Mouse (Mus musculus) forebrain, embryonic 16.5 days (tissue): Measurements from ENCODE around the gene Rasgef1b. TPM values are rescaled to one million over a fixed set of nuclear protein-coding genes. Genes with fewer than 3 reads are reported as not detected.

Source experiments
- ATAC-seq: fragments of 200-750 bp; cut with Nextera tagmentation; 2 replicates; pipeline ENCODE4 v1.8.0; 2017; ENCODE audit warnings: mild to moderate bottlenecking, moderate library complexity
- H3K27ac ChIP-seq: fragments of 300-500 bp; sonication (generic); 2 replicates; pipeline ENCODE4 v1.5.1; 2014; ENCODE audit warnings: low read length, control low read depth
- H3K27me3 ChIP-seq: fragments of 300-500 bp; sonication (generic); replicated peaks from 2 replicates; pipeline ENCODE4 v1.6.1; 2014; ENCODE audit warnings: low read length; ENCODE audit not compliant: control insufficient read depth, insufficient read depth
- H3K36me3 ChIP-seq: fragments of 300-500 bp; sonication (generic); 2 replicates; pipeline ENCODE4 v1.6.1; 2014; ENCODE audit not compliant: control insufficient read depth, insufficient read depth
- H3K4me1 ChIP-seq: fragments of 300-500 bp; sonication (generic); replicated peaks from 2 replicates; pipeline ENCODE4 v1.6.1; 2014; ENCODE audit warnings: low read length; ENCODE audit not compliant: control insufficient read depth, insufficient read depth
- H3K4me2 ChIP-seq: fragments of 300-500 bp; sonication (generic); 2 replicates; pipeline ENCODE4 v1.6.1; 2014; ENCODE audit warnings: mild to moderate bottlenecking, low read length, control low read depth
- H3K4me3 ChIP-seq: fragments of 300-500 bp; sonication (generic); replicated peaks from 2 replicates; pipeline ENCODE4 v1.5.1; 2014; ENCODE audit warnings: mild to moderate bottlenecking, low read length, control low read depth
- H3K9ac ChIP-seq: fragments of 300-500 bp; sonication (generic); replicated peaks from 2 replicates; pipeline ENCODE4 v1.6.1; 2014; ENCODE audit warnings: low read depth, low read length, control low read depth
- H3K9me3 ChIP-seq: fragments of 300-500 bp; sonication (generic); 2 replicates; pipeline ENCODE4 v1.6.1; 2016; ENCODE audit warnings: low read length; ENCODE audit not compliant: control insufficient read depth
- WGBS: fragments of 180-500 bp; shearing (Covaris S2); extraction: QIAGEN DNeasy Blood & Tissue Kit; methylation state at CpG from one replicate; pipeline ENCODE4 v1.1.7; 2014; 5-methylcytosine and 5-hydroxymethylcytosine counted together
- polyA plus RNA-seq: library from polyadenylated mRNA; unstranded; fragments of >200 nt; fragmentation: Nextera tagmentation; extraction: Ambion mirVana; gene quantifications from 2 replicates; pipeline ENCODE4 v1.2.1, GENCODE M21; 2015

Gene Rasgef1b
- polyA plus RNA-seq, 1 experiment from 2014 or later = 107 TPM

DNA sequence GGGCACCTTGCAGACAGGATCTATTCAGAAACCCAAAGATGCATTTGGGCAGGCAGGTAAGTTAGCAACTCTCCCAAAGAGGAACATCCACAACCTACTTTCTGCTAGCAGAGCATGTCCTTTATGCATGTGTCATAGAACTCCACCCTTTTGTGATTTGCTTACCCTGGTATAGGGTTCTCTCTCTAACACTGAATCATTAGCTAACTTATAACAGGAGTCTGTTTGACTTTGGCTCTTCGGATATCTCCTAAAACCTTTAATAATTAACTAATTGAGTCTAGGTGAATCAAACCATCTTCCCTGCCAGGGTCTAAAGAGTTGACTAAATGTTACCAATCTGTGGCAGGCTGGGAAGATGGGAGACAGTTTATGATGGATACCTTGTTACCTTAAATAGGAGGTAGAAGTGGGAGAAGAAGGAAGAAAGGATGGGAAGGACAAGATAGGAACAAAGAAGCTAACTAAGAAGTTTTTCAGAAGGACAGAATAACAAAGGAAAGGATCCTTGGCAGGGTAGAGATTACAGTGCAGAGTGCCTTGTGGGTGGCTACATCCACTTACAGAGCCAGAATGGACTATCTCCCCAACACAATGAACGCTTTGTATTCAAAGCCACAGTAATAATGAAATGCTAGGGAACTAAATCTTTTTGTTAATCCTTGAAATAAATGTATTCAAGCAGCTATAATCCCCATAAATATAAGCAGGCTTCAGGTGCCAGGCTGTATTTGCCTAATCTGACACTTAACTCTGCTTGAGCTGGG lies 186.7 kb downstream of the Rasgef1b start:
- no peak for ATAC-seq
- H3K9ac ChIP-seq = no peak overlapping the region
- H3K27me3 ChIP-seq = 0 out of 2 replicates have a peak, but pooled peaks cover 3% of the 10 kb centered on the region
- H3K4me2 ChIP-seq = no peak overlapping the region
- no peak overlapping the region for H3K4me3 ChIP-seq
- no peak overlapping the region for H3K27ac ChIP-seq
- H3K4me1 ChIP-seq = peaks cover 18% of the 10 kb centered on the region
- WGBS = 65% methylated on average over 2 of the region's 2 CpGs
- no peaks in the 10 kb centered on the region for H3K9me3 ChIP-seq
- no peaks in the 10 kb centered on the region for H3K36me3 ChIP-seq

DNA sequence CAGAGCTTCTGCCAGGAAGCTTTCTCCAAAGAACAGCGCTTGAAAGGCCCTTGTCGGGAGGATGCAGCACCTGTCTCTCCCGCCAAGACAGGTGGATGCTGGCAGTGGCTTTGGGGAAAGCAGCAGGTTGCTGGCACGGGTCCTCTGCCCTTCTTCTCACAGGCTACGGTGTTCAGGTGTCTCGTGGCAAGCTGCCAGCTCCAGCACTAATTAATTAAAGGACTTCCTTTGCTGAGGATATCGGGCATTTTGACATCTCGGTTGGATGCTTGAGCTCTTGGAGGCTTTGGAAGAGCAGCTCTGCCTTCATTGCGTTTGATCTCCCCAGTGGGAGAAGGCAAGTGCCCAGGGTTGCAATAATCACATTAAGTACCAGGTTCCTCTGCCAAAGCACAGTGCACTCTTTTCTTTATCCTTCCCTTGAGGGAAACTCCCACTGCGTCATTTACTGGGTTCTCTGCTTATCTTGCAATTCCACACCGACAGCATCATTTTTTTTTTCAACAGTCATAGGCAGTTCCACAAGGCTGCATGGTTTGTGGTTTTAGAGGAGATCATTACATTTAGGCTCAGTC lies 187.5 kb downstream of the Rasgef1b start:
- 20% methylated on average over 11 of the region's 11 CpGs for WGBS
- Histone ChIP-seq H3K4me2 (no peak overlapping the region), H3K27ac (no peak overlapping the region), H3K4me1 (peaks cover 18% of the 10 kb centered on the region), H3K4me3 (no peak overlapping the region), H3K27me3 (0 out of 2 replicates have a peak, but pooled peaks cover 4% of the 10 kb centered on the region), H3K9ac (no peak overlapping the region), H3K9me3 (no peaks in the 10 kb centered on the region), H3K36me3 (no peaks in the 10 kb centered on the region)
- no peak for ATAC-seq

DNA sequence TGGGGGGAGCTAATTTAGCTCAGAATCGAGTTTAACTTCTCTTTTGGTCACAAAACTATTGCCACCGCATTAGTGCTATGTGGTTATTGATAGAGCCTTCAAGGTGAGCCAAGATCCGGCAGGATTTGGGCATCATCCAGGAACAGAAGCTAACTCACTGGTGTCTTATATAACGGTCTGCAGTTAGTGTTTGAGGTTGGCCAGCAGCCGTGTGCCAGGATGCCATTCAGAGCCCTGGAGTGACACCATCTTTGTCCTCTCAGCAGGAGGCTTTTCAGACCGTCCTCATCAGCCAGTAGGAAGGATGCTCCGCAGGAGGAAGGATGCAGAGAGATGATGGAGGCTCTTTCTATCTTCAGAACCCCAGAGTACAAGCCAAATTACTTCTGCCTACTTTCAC lies 195.4 kb downstream of the Rasgef1b start:
- no peaks in the 10 kb centered on the region for H3K36me3 ChIP-seq
- peaks cover 4% of the 10 kb centered on the region; the same call in 1 of the 2 replicates for H3K27me3 ChIP-seq
- H3K27ac ChIP-seq = no peak overlapping the region
- no peaks in the 10 kb centered on the region for H3K4me1 ChIP-seq
- 48% methylated on average over 7 of the region's 7 CpGs for WGBS
- ATAC-seq = no peak
- H3K4me2 ChIP-seq = no peak overlapping the region
- no peak overlapping the region for H3K4me3 ChIP-seq
- H3K9me3 ChIP-seq = no peaks in the 10 kb centered on the region
- no peak overlapping the region for H3K9ac ChIP-seq

DNA sequence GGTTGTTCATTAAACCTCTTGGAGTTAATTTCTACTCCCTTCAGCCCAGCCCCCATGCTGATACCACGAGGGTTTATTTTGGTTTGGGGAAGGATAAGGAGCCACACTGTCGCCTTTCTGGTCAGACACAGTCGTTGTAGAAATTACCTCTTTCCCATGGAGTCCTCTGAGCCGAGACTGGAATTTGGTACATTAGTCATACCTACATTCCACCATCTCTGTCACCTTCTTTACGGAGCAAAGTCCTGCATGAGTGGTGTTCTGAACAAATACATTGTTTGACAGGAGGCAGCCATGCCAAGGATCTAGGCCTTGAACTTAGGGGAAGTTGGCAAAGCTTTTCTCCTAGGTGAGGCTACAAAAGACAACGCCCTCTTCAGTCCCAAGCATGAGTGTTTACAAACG lies 202.1 kb downstream of the Rasgef1b start:
- no peak for ATAC-seq
- Histone ChIP-seq H3K4me2 (no peak overlapping the region), H3K9ac (no peak overlapping the region), H3K4me1 (peaks cover 18% of the 10 kb centered on the region), H3K27ac (no peak overlapping the region), H3K9me3 (no peaks in the 10 kb centered on the region), H3K36me3 (no peaks in the 10 kb centered on the region), H3K27me3 (0 out of 2 replicates have a peak, but pooled peaks cover 1% of the 10 kb centered on the region), H3K4me3 (no peak overlapping the region)
- 89% methylated on average over 7 of the region's 7 CpGs for WGBS

DNA sequence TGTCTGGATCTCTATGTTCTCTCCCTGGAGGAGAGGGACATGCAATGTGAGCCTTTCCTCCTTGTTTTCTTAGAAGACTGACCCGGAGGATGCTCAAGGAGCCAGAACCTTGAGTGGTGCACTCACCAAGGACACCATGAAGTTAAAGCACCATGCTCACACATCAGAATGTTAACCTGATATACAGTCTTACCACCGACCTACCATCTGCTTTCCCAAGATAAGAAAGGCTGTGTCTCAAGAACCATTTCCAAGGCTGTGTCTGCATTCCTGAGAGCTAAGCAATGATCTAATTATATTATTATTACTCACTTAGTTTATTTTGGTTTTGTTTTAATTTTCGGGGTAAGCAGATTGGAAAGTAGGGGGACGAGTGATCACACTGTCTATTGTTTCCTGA lies 203.2 kb downstream of the Rasgef1b start:
- no peak overlapping the region for H3K4me2 ChIP-seq
- H3K9me3 ChIP-seq = no peaks in the 10 kb centered on the region
- no peak overlapping the region for H3K27ac ChIP-seq
- H3K9ac ChIP-seq = no peak overlapping the region
- H3K4me3 ChIP-seq = no peak overlapping the region
- H3K36me3 ChIP-seq = no peaks in the 10 kb centered on the region
- WGBS = 86% methylated on average over 4 of the region's 4 CpGs
- H3K27me3 ChIP-seq = no peaks in the 10 kb centered on the region
- ATAC-seq = no peak
- peaks cover 26% of the 10 kb centered on the region for H3K4me1 ChIP-seq

DNA sequence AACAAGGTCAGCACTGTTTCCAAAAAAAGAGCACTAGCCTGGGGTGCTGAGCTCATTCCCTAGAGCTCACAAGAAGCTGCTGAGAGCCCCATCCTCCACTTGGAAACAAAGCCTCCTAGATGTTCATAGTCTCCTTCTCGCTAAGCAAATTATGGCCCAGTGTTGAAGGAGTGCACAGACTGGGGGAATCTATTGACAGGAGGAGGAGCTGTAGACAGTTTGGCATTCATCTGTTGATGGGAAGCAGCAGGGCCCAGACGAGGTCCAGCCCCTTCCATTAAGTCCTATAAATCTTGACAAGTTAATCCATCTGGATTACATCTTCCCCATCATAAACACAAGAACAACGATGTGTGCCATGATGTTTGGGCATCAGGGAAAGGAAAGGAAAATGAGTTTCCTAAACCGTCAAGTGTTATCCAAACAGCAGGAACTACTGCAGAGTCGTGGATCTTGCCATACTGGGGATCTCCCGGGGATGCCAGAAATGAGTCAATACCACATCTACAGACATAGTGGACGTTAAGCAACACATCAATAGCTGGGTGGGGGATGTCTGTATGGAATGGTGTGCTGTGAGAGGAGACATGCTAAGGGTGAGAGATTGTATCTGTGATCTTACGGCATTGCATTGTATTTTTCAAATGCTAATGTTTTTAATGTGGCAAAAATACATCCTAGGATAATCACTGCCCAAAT lies 206.1 kb downstream of the Rasgef1b start:
- H3K4me1 ChIP-seq = peaks cover 29% of the 10 kb centered on the region
- no peak for ATAC-seq
- no peak overlapping the region for H3K4me2 ChIP-seq
- no peaks in the 10 kb centered on the region for H3K36me3 ChIP-seq
- no peaks in the 10 kb centered on the region for H3K27me3 ChIP-seq
- H3K9ac ChIP-seq = no peak overlapping the region
- peak overlapping the region; percentile 56; the same call in 1 of the 2 replicates for H3K27ac ChIP-seq
- no peak overlapping the region for H3K4me3 ChIP-seq
- H3K9me3 ChIP-seq = no peaks in the 10 kb centered on the region
- 27% methylated on average over 8 of the region's 8 CpGs for WGBS

GRCm38 (mm10) chr5:99521411-99521810 lies 207.5 kb downstream of the Rasgef1b start:
- Histone ChIP-seq H3K9ac (no peak overlapping the region), H3K36me3 (no peaks in the 10 kb centered on the region), H3K27ac (peak overlapping the region; percentile 8), H3K9me3 (no peaks in the 10 kb centered on the region), H3K4me2 (no peak overlapping the region), H3K4me3 (no peak overlapping the region), H3K4me1 (peaks cover 26% of the 10 kb centered on the region), H3K27me3 (no peaks in the 10 kb centered on the region)
- 42% methylated on average over 4 of the region's 4 CpGs for whole genome bisulfite sequencing
- no peak for ATAC-seq

DNA sequence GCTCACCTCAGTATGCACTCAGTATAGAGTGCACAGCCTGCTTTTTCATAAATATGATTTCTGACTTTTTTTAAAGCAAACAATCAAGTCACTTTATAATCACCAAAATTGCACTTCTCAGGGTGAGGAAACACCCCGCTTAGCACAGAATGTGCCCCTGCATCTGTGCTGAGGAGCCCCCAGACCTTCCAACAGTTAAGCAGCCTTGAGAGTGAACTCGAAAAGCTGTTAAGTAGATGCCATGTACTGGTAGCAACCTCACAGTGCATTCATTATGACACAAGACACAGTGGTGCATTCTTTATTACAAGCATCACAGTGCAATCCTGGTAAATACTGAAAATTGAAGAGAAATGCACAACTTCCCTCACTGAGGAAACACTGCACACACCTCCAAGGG lies 209.3 kb downstream of the Rasgef1b start:
- H3K4me2 ChIP-seq = no peak overlapping the region
- WGBS = 53% methylated on average over 2 of the region's 2 CpGs
- no peaks in the 10 kb centered on the region for H3K9me3 ChIP-seq
- peak; percentile 77 for ATAC-seq
- H3K36me3 ChIP-seq = no peaks in the 10 kb centered on the region
- no peaks in the 10 kb centered on the region for H3K27me3 ChIP-seq
- peaks cover 26% of the 10 kb centered on the region for H3K4me1 ChIP-seq
- no peak overlapping the region for H3K27ac ChIP-seq
- H3K4me3 ChIP-seq = no peak overlapping the region
- no peak overlapping the region for H3K9ac ChIP-seq

- no peak for ATAC-seq
- Histone ChIP-seq H3K27me3 (no peaks in the 10 kb centered on the region), H3K36me3 (no peaks in the 10 kb centered on the region), H3K9ac (no peak overlapping the region), H3K27ac (no peak overlapping the region), H3K4me3 (no peak overlapping the region), H3K4me2 (no peak overlapping the region), H3K4me1 (peaks cover 26% of the 10 kb centered on the region), H3K9me3 (no peaks in the 10 kb centered on the region)
- 51% methylated on average over 4 of the region's 4 CpGs for WGBS
These were observed 209.8 kb downstream of the Rasgef1b start for GRCm38 (mm10) chr5:99519023-99519422.
